Mouse (Mus musculus) adrenal gland, postnatal 25 days (tissue): ENCODE measurements at regions not wholly inside any gene's neighbourhood (a gene's known extent, or its start where the extent isn't known, plus 50 kb on each side); places are given as distances from the start of the nearest gene placed in this dataset.

Experiments used
- DNase-seq: peaks from one replicate; pipeline ENCODE4 v3.0.0; 2021; ENCODE audit warnings: mixed read lengths

GRCm38 (mm10) chr5:96931576-96932152 lies 65.8 kb upstream of the Bmp2k start:
- DNase-seq = no peak

DNA sequence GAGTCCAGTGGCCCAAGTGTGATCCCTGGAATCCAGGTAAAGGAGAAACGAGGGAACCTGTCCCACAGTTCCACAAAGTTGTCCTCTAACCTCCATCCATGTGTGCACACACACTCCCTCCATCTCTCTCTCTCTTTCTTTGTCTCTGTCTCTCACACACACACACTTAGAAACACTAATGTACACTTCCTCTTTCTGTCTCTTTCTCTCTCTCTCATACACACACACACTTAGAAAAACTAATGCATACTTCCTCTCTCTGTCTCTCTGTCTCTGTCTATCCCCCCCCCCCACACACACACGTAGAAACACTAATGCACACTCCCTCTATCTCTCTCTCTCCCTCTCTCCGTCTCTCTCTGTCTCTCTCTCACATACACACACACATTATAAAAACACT lies 61.2 kb upstream of the Bmp2k start:
- no peak for DNase-seq

DNA sequence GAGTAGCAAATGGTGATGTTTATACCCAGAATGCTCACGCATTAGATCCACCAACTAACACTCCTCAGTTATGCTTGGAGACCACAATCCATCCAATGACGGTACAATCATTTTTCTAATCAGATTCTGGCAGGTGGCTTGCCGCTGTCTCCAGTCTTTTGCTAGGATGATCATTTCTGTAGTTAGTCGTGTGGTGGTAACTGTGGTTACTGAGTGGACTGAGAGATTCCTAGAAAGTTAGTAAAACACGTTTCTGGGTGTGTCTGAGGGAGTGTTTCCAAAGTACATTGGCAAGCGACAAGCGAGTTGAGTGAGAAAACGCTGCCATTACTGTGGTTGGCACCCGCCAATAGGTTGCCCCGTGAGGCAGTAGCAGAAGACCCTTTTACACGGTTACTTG lies 58.8 kb upstream of the Bmp2k start:
- no peak for DNase-seq

- DNase-seq = no peak
These were observed 58.2 kb upstream of the Bmp2k start for GRCm38 (mm10) chr5:96939273-96939672.

- DNase-seq = peak; percentile 19
These were observed 57.1 kb upstream of the Bmp2k start for GRCm38 (mm10) chr5:96940170-96941086.

GRCm38 (mm10) chr5:96941087-96941468 lies 56.4 kb upstream of the Bmp2k start:
- no peak for DNase-seq

DNA sequence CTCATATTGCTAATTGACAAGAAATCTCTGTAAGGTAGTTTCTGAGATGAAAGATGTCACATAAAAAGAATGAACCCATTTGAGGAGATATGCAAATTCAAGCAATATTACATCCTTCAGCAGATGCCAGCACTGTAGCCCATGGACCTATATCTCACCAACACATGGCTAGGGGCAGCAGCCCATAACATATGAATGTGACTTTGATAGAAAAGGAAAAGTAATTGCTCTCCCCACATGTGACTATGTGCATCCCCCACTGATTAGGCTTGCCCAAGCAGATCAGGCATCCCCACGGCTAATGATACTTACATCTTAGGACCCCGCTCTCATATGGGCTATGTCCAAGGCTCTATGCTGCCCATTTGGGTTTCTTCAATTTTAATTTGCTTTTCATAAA lies 56.0 kb upstream of the Bmp2k start:
- no peak for DNase-seq
